Mouse (Mus musculus): Measurements from ENCODE around the gene Gm21992.

The Gm21992 gene

GRCm38 (mm10) chr19:4747631-4748312, 63.6 kb downstream of the Gm21992 start:
- no peak for DNase-seq (ENCODE audit: low spot score)

- DNase-seq (ENCODE audit: low spot score) = no peak
These were observed 64.8 kb downstream of the Gm21992 start for GRCm38 (mm10) chr19:4746611-4747010.

GRCm38 (mm10) chr19:4745681-4746080, 65.7 kb downstream of the Gm21992 start:
- no peak for DNase-seq (ENCODE audit: low spot score)

- no peak for DNase-seq (ENCODE audit: low spot score)
These were observed 66.4 kb downstream of the Gm21992 start for GRCm38 (mm10) chr19:4745057-4745456.

- no peak for DNase-seq (ENCODE audit: low spot score)
These were observed 67.4 kb downstream of the Gm21992 start for GRCm38 (mm10) chr19:4744026-4744425.

- no peak for DNase-seq (ENCODE audit: low spot score)
These were observed 67.9 kb downstream of the Gm21992 start for GRCm38 (mm10) chr19:4743524-4743923.

GRCm38 (mm10) chr19:4742229-4742628, 69.2 kb downstream of the Gm21992 start:
- no peak for DNase-seq (ENCODE audit: low spot score)

GRCm38 (mm10) chr19:4741482-4741881, 69.9 kb downstream of the Gm21992 start:
- no peak for DNase-seq (ENCODE audit: low spot score)

- no peak for DNase-seq (ENCODE audit: low spot score)
These were observed 71.7 kb downstream of the Gm21992 start for GRCm38 (mm10) chr19:4739762-4740161.

GRCm38 (mm10) chr19:4739053-4739452, 72.4 kb downstream of the Gm21992 start:
- DNase-seq (ENCODE audit: low spot score) = no peak

GRCm38 (mm10) chr19:4737866-4738265, 73.5 kb downstream of the Gm21992 start:
- no peak for DNase-seq (ENCODE audit: low spot score)

- DNase-seq (ENCODE audit: low spot score) = no peak
These were observed 78.4 kb downstream of the Gm21992 start for GRCm38 (mm10) chr19:4733052-4733451.

- DNase-seq (ENCODE audit: low spot score) = no peak
These were observed 82.2 kb downstream of the Gm21992 start for GRCm38 (mm10) chr19:4729186-4729585.

GRCm38 (mm10) chr19:4720671-4721244, 90.7 kb downstream of the Gm21992 start:
- no peak for DNase-seq (ENCODE audit: low spot score)

GRCm38 (mm10) chr19:4720112-4720511, 91.3 kb downstream of the Gm21992 start:
- DNase-seq (ENCODE audit: low spot score) = no peak

- no peak for DNase-seq (ENCODE audit: low spot score)
These were observed 92.1 kb downstream of the Gm21992 start for GRCm38 (mm10) chr19:4719351-4719764.

- DNase-seq (ENCODE audit: low spot score) = no peak
These were observed 92.7 kb downstream of the Gm21992 start for GRCm38 (mm10) chr19:4718716-4719115.

GRCm38 (mm10) chr19:4717281-4717680, 94.1 kb downstream of the Gm21992 start:
- no peak for DNase-seq (ENCODE audit: low spot score)

- DNase-seq (ENCODE audit: low spot score) = no peak
These were observed 94.7 kb downstream of the Gm21992 start for GRCm38 (mm10) chr19:4716756-4717155.

- no peak for DNase-seq (ENCODE audit: low spot score)
These were observed 97.5 kb downstream of the Gm21992 start for GRCm38 (mm10) chr19:4713886-4714285.

GRCm38 (mm10) chr19:4712781-4713526, 98.5 kb downstream of the Gm21992 start:
- DNase-seq (ENCODE audit: low spot score) = no peak

GRCm38 (mm10) chr19:4712156-4712780, 99.1 kb downstream of the Gm21992 start:
- DNase-seq (ENCODE audit: low spot score) = no peak

Data from spleen, adult 12 weeks (tissue).